ENCODE assay signal across 8 mouse cellular contexts in the genomic region with DNA sequence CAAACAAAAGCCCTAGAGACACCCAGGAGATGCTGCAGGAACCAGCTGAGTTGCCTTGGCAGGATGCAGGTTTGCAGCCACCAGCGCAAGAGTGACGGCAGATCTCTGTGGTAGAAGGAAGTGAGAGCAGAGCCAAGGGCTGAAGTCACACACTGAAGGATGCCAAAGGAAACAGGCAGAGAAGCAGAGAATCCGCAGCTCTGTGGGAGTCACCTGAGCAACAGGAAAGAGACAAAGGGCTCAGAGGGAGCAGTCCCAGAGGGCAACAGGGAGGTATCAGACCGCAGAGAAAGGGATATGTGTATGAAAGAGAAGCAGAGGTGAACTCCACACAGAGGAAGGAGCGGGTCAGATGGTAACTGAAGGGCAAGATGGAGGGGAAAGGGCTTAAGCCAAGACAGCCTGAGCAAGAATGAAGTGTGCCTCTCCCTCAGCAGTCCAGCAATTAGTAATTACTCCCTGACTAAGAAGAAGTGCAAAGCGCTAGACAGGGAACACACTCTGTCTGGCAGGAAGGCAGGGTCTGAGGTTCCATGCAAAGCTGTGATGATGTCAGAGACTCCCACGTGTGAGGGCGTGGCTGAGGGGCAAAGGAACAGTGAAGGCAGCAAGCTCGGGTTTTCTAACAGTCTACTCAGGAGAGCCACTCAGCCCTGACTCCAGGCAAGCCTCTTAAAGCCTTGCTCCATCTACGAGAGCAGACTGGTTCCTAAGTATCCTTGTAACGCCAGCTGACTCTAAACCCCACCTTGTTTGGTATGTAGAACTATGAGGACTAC.
DNase-seq lines count a peak whose midpoint lies in the region; ATAC-seq and TF ChIP-seq lines count a peak whose summit lies in the region.

No protein-coding gene starts in this region.

- DNase-seq in layer of hippocampus, adult 8-10 months (ENCODE audit: low spot score in 2 of 2): peak; percentile 55 to 57
- no peak for DNase-seq in layer of hippocampus, postnatal 36 days
- DNase-seq in cerebellum, adult 8-10 months: peak; percentile 47
- peak; percentile 58 for DNase-seq in forebrain, postnatal 0 days
- peak; percentile 70 for DNase-seq in liver, adult 2 months (ENCODE audit: extremely low read depth, low read depth, low spot score)
- peak; percentile 33 for DNase-seq in neural tube, embryonic 11.5 days (ENCODE audit: low spot score)
- no peak for DNase-seq in right cerebral cortex, postnatal 4 days

- peak overlapping the region; percentile 70 for H3K27ac ChIP-seq in forebrain, postnatal 0 days (ENCODE audit: low read depth, low read length)
- H3K27ac ChIP-seq in hindbrain, embryonic 16.5 days (ENCODE audit: low read depth, low read length): peak overlapping the region; percentile 19
- H3K27ac ChIP-seq in liver, adult 2 months (replicated peaks; ENCODE audit: insufficient read depth, low read depth, low read length): peak overlapping the region; percentile 57
- no peak overlapping the region for H3K27ac ChIP-seq in neural tube, embryonic 11.5 days (ENCODE audit: low read depth, low read length)

- no peak overlapping the region for H3K4me3 ChIP-seq in forebrain, postnatal 0 days (ENCODE audit: low read depth, low read length)
- H3K4me3 ChIP-seq in hindbrain, embryonic 16.5 days (ENCODE audit: low read length): no peak overlapping the region
- no peak overlapping the region for H3K4me3 ChIP-seq in liver, adult 2 months (ENCODE audit: insufficient read depth, low read depth, low read length)
- no peak overlapping the region for H3K4me3 ChIP-seq in neural tube, embryonic 11.5 days (ENCODE audit: low read depth, low read length)

- H3K36me3 ChIP-seq in forebrain, postnatal 0 days (ENCODE audit: insufficient read depth): peaks cover 47% of the 10 kb centered on the region
- peaks cover 16% of the 10 kb centered on the region for H3K36me3 ChIP-seq in hindbrain, embryonic 16.5 days (ENCODE audit: control insufficient read depth, insufficient read depth, low read length)
- H3K36me3 ChIP-seq in liver, adult 2 months (ENCODE audit: control insufficient read depth, insufficient read depth, low read length): peaks cover 9% of the 10 kb centered on the region
- H3K36me3 ChIP-seq in neural tube, embryonic 11.5 days (ENCODE audit: control insufficient read depth, insufficient read depth, low read length): no peaks in the 10 kb centered on the region; the same call in 1 of the 2 replicates

- no peaks in the 10 kb centered on the region for H3K9me3 ChIP-seq in forebrain, postnatal 0 days (ENCODE audit: low read length)
- H3K9me3 ChIP-seq in hindbrain, embryonic 16.5 days (ENCODE audit: control insufficient read depth, low read length): no peaks in the 10 kb centered on the region
- no peaks in the 10 kb centered on the region for H3K9me3 ChIP-seq in neural tube, embryonic 11.5 days (ENCODE audit: control insufficient read depth, low read length)

- 0 out of 2 replicates have a peak, but pooled peaks cover 6% of the 10 kb centered on the region for H3K79me2 ChIP-seq in liver, adult 2 months (ENCODE audit: control insufficient read depth, insufficient read depth, low read length)

- TF ChIP-seq CTCF in forebrain, postnatal 0 days (IDR thresholded peaks at IDR 0.05; ENCODE audit: low read depth): no peak
- TF ChIP-seq CTCF in liver, adult 2 months (IDR thresholded peaks at IDR 0.05; ENCODE audit: low read depth, low read length): no peak

- no peak for TF ChIP-seq POLR2A in liver, adult 2 months (IDR thresholded peaks at IDR 0.05; ENCODE audit: extremely low read depth, insufficient read depth, low read length)

- no peak overlapping the region for H3K9ac ChIP-seq in forebrain, postnatal 0 days
- no peak overlapping the region for H3K9ac ChIP-seq in hindbrain, embryonic 16.5 days (ENCODE audit: low read depth, low read length)
- peak overlapping the region; percentile 2; the same call in 1 of the 2 replicates for H3K9ac ChIP-seq in liver, adult 2 months (ENCODE audit: low read depth, low read length)
- H3K9ac ChIP-seq in neural tube, embryonic 11.5 days (ENCODE audit: low read length): no peak overlapping the region

- H3K4me1 ChIP-seq in forebrain, postnatal 0 days (ENCODE audit: insufficient read depth): no peaks in the 10 kb centered on the region
- H3K4me1 ChIP-seq in hindbrain, embryonic 16.5 days (ENCODE audit: control insufficient read depth, insufficient read depth, low read depth, low read length): peaks cover 12% of the 10 kb centered on the region
- peaks cover 31% of the 10 kb centered on the region for H3K4me1 ChIP-seq in liver, adult 2 months (ENCODE audit: control insufficient read depth, insufficient read depth, low read length)
- no peaks in the 10 kb centered on the region for H3K4me1 ChIP-seq in neural tube, embryonic 11.5 days (ENCODE audit: control insufficient read depth, insufficient read depth, low read length)

- ATAC-seq in forebrain, postnatal 0 days: peak; percentile 78
- ATAC-seq in hindbrain, embryonic 16.5 days: peak; percentile 40
- no peak for ATAC-seq in neural tube, embryonic 11.5 days (ENCODE audit: insufficient read depth, low FRiP score, low TSS enrichment)

- no peaks in the 10 kb centered on the region for H3K27me3 ChIP-seq in forebrain, postnatal 0 days (ENCODE audit: insufficient read depth, low read length)
- H3K27me3 ChIP-seq in hindbrain, embryonic 16.5 days (replicated peaks; ENCODE audit: control insufficient read depth, insufficient read depth, low read length): no peaks in the 10 kb centered on the region
- no peaks in the 10 kb centered on the region for H3K27me3 ChIP-seq in liver, adult 2 months (ENCODE audit: control insufficient read depth, insufficient read depth, low read length)
- no peaks in the 10 kb centered on the region for H3K27me3 ChIP-seq in neural tube, embryonic 11.5 days (ENCODE audit: control insufficient read depth, insufficient read depth, low read length)

- H3K4me2 ChIP-seq in forebrain, postnatal 0 days (ENCODE audit: low read depth): no peak overlapping the region
- no peak overlapping the region for H3K4me2 ChIP-seq in hindbrain, embryonic 16.5 days (ENCODE audit: low read length)
- H3K4me2 ChIP-seq in neural tube, embryonic 11.5 days (ENCODE audit: low read depth): no peak overlapping the region

- 24% methylated on average over 11 of the region's 11 CpGs for WGBS in forebrain, postnatal 0 days
- 27% methylated on average over 11 of the region's 11 CpGs for WGBS in hindbrain, embryonic 16.5 days
- WGBS in liver, adult 2 months: 36% methylated on average over 11 of the region's 11 CpGs
- WGBS in neural tube, embryonic 11.5 days: 48% methylated on average over 11 of the region's 11 CpGs

Comparison
In these comparisons a context has a peak if more than half of its experiments do, and no peak if none do; other contexts are left out.
1. DNase-seq: peak in layer of hippocampus, adult 8-10 months (2 of 2), cerebellum, adult 8-10 months (single experiment), forebrain, postnatal 0 days (single experiment), liver, adult 2 months (single experiment) and neural tube, embryonic 11.5 days (single experiment); none in layer of hippocampus, postnatal 36 days (0 of 2) and right cerebral cortex, postnatal 4 days (single experiment).